In the genomic region with DNA sequence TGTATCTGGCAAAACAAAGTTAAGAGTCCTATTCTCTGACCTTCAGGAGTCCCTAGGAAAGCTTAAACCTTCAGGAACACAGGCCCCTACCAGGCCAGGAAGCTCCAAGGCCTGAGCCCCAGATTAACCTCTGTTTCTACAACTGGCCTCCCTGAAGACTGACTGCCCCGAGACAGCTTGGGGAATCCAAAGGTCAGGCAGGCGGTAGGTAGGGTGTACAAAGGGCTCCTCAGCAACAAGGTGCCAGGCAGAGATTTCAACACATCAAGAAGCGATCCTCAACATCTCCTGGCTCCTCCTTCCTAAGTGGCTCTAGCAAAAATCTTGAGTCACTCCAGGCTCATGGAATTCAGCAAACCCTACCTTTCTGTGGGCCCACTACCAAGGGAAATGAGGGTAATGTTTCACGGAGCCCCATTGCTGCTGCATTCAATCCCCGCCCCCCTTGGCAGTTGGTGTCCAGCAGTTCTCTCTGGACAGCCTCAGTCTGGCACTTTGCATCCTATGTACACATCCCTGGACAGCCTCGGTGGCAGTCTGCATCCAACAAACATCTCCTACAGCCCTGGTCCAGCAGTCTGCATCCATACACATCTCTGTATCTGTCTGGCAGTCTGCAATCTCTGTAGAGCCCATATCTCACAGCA, we compare ENCODE assay signal across 7 mouse cellular contexts. TPM values are rescaled to one million over a fixed set of nuclear protein-coding genes. Genes with fewer than 3 reads are reported as not detected.
DNase-seq lines count a peak whose midpoint lies in the region; ATAC-seq and TF ChIP-seq lines count a peak whose summit lies in the region.

No protein-coding gene starts in this region.

- TF ChIP-seq EP300 in ES-Bruce4 (IDR thresholded peaks at IDR 0.05; ENCODE audit: insufficient read depth, low read depth, low read length): no peak
- no peak for TF ChIP-seq EP300 in stomach, postnatal 0 days (optimal IDR thresholded peaks at IDR 0.05)

- H3K36me3 ChIP-seq in ES-Bruce4 (ENCODE audit: control insufficient read depth, insufficient read depth, low read length, poor library complexity, severe bottlenecking): peaks cover 11% of the 10 kb centered on the region; the same call in 1 of the 2 replicates
- H3K36me3 ChIP-seq in hindbrain, embryonic 11.5 days (ENCODE audit: control insufficient read depth, insufficient read depth, low read length): 0 out of 2 replicates have a peak, but pooled peaks cover 7% of the 10 kb centered on the region
- H3K36me3 ChIP-seq in limb, embryonic 15.5 days: peaks cover 33% of the 10 kb centered on the region
- peaks cover 23% of the 10 kb centered on the region for H3K36me3 ChIP-seq in stomach, postnatal 0 days (ENCODE audit: control insufficient read depth, insufficient read depth, low read length)

- H3K4me1 ChIP-seq in ES-Bruce4 (ENCODE audit: control insufficient read depth, insufficient read depth, low read length): no peaks in the 10 kb centered on the region
- H3K4me1 ChIP-seq in hindbrain, embryonic 11.5 days (replicated peaks; ENCODE audit: control insufficient read depth, insufficient read depth, low read length): peaks cover 4% of the 10 kb centered on the region; the same call in 1 of the 2 replicates
- H3K4me1 ChIP-seq in limb, embryonic 15.5 days: peaks cover 14% of the 10 kb centered on the region
- H3K4me1 ChIP-seq in stomach, postnatal 0 days (replicated peaks; ENCODE audit: control insufficient read depth, insufficient read depth): 0 out of 2 replicates have a peak, but pooled peaks cover 2% of the 10 kb centered on the region

- H3K27me3 ChIP-seq in ES-Bruce4 (ENCODE audit: control insufficient read depth, insufficient read depth, low read length, poor library complexity, severe bottlenecking): no peaks in the 10 kb centered on the region
- H3K27me3 ChIP-seq in hindbrain, embryonic 11.5 days (ENCODE audit: control insufficient read depth, insufficient read depth, low read length): no peaks in the 10 kb centered on the region
- no peaks in the 10 kb centered on the region for H3K27me3 ChIP-seq in limb, embryonic 15.5 days
- H3K27me3 ChIP-seq in stomach, postnatal 0 days (ENCODE audit: control insufficient read depth, insufficient read depth, low read length): no peaks in the 10 kb centered on the region

- no peak for ATAC-seq in hindbrain, embryonic 11.5 days (ENCODE audit: low FRiP score)
- ATAC-seq in limb, embryonic 15.5 days (ENCODE audit: insufficient number of reproducible peaks, low FRiP score, low TSS enrichment, low read depth): no peak
- ATAC-seq in stomach, postnatal 0 days (ENCODE audit: low FRiP score, low TSS enrichment): 0 out of 2 replicates have a peak, but pooled peaks have one; percentile 4

- peak; percentile 39 for DNase-seq in 3T3-L1 (ENCODE audit: low read depth, low spot score)
- peak; percentile 6 for DNase-seq in hindbrain, embryonic 11.5 days (ENCODE audit: low spot score)
- no peak for DNase-seq in stomach, postnatal 0 days (ENCODE audit: low spot score)
- DNase-seq in right cerebral cortex, adult 2 months (ENCODE audit: low spot score in 2 of 2): no peak
- DNase-seq in cerebellum, adult 18-20 months: no peak

- H3K27ac ChIP-seq in ES-Bruce4 (ENCODE audit: insufficient read depth, low read length): no peak overlapping the region
- H3K27ac ChIP-seq in hindbrain, embryonic 11.5 days (ENCODE audit: low read depth, low read length): no peak overlapping the region
- H3K27ac ChIP-seq in limb, embryonic 15.5 days: 0 out of 2 replicates have a peak overlapping the region, but pooled peaks have one; percentile 38
- H3K27ac ChIP-seq in stomach, postnatal 0 days (replicated peaks): peak overlapping the region; percentile 30; the same call in 1 of the 2 replicates

- peak overlapping the region; percentile 72 for H3K4me3 ChIP-seq in ES-Bruce4 (ENCODE audit: low read depth, low read length)
- peak overlapping the region; percentile 85 for H3K4me3 ChIP-seq in hindbrain, embryonic 11.5 days (ENCODE audit: low read depth, low read length)
- H3K4me3 ChIP-seq in limb, embryonic 15.5 days: peak overlapping the region; percentile 90
- peak overlapping the region; percentile 77 for H3K4me3 ChIP-seq in stomach, postnatal 0 days (ENCODE audit: low read depth, low read length)

- peak overlapping the region; percentile 78 for H3K4me2 ChIP-seq in hindbrain, embryonic 11.5 days (replicated peaks; ENCODE audit: low read depth, low read length)
- H3K4me2 ChIP-seq in limb, embryonic 15.5 days: peak overlapping the region; percentile 70
- H3K4me2 ChIP-seq in stomach, postnatal 0 days (replicated peaks; ENCODE audit: low read depth): peak overlapping the region; percentile 73

- TF ChIP-seq POLR2A in ES-Bruce4 (IDR thresholded peaks at IDR 0.05; ENCODE audit: insufficient read depth, low read length): no peak

- no peaks in the 10 kb centered on the region for H3K9me3 ChIP-seq in ES-Bruce4 (replicated peaks; ENCODE audit: control insufficient read depth, insufficient read depth, low read length, poor library complexity, severe bottlenecking)
- no peaks in the 10 kb centered on the region for H3K9me3 ChIP-seq in hindbrain, embryonic 11.5 days (ENCODE audit: control insufficient read depth, low read length)
- no peaks in the 10 kb centered on the region for H3K9me3 ChIP-seq in limb, embryonic 15.5 days
- no peaks in the 10 kb centered on the region for H3K9me3 ChIP-seq in stomach, postnatal 0 days (ENCODE audit: control insufficient read depth, low read length)

- no peak for TF ChIP-seq CTCF in ES-Bruce4 (IDR thresholded peaks at IDR 0.05; ENCODE audit: low read depth, low read length)
- no peak for TF ChIP-seq CTCF in stomach, postnatal 0 days (IDR thresholded peaks at IDR 0.05; ENCODE audit: low read depth)

- peak overlapping the region; percentile 62; the same call in 1 of the 2 replicates for H3K9ac ChIP-seq in ES-Bruce4 (ENCODE audit: low read depth, poor library complexity, severe bottlenecking)
- H3K9ac ChIP-seq in hindbrain, embryonic 11.5 days (ENCODE audit: low read depth, low read length): peak overlapping the region; percentile 67
- H3K9ac ChIP-seq in limb, embryonic 15.5 days: peak overlapping the region; percentile 79
- H3K9ac ChIP-seq in stomach, postnatal 0 days (ENCODE audit: low read length): peak overlapping the region; percentile 86

- 62% methylated on average over 6 of the region's 6 CpGs for WGBS in hindbrain, embryonic 11.5 days
- 52% methylated on average over 6 of the region's 6 CpGs for WGBS in limb, embryonic 15.5 days
- 48% methylated on average over 6 of the region's 6 CpGs for WGBS in stomach, postnatal 0 days

RNA-seq across cellular contexts. Expression of gene Uck1, which starts 0.9 kb away (rescaled TPM):
- polyA plus RNA-seq in ES-Bruce4 (2011; ENCODE audit: insufficient read depth, insufficient read length, low read depth, missing spikeins): 27.8 and 29.7 TPM in 2 replicates
- 56.0 and 64.1 TPM in 2 replicates for polyA plus RNA-seq in hindbrain, embryonic 11.5 days (2014; fragmentation: Nextera tagmentation; extraction: Ambion mirVana)
- 62.2 and 68.1 TPM in 2 replicates for polyA plus RNA-seq in limb, embryonic 15.5 days (2015; fragmentation: Nextera tagmentation; extraction: Ambion mirVana)
- 32.2 and 34.8 TPM in 2 replicates for polyA plus RNA-seq in stomach, postnatal 0 days (2015; fragmentation: Nextera tagmentation; extraction: Ambion mirVana)

RNA-seq across cellular contexts. Expression of gene Pomt1, which starts 22.6 kb away (rescaled TPM):
- 30.6 and 39.5 TPM in 2 replicates for polyA plus RNA-seq in ES-Bruce4 (2011; ENCODE audit: insufficient read depth, insufficient read length, low read depth, missing spikeins)
- polyA plus RNA-seq in hindbrain, embryonic 11.5 days (2014; fragmentation: Nextera tagmentation; extraction: Ambion mirVana): 23.8 and 26.8 TPM in 2 replicates
- polyA plus RNA-seq in limb, embryonic 15.5 days (2015; fragmentation: Nextera tagmentation; extraction: Ambion mirVana): 23.2 and 23.9 TPM in 2 replicates
- polyA plus RNA-seq in stomach, postnatal 0 days (2015; fragmentation: Nextera tagmentation; extraction: Ambion mirVana): 6.2 and 6.9 TPM in 2 replicates

RNA-seq across cellular contexts. Expression of gene Golga2, which starts 28.2 kb away (rescaled TPM):
- polyA plus RNA-seq in ES-Bruce4 (2011; ENCODE audit: insufficient read depth, insufficient read length, low read depth, missing spikeins): 38.4 and 39.3 TPM in 2 replicates
- 14.6 and 17.7 TPM in 2 replicates for polyA plus RNA-seq in hindbrain, embryonic 11.5 days (2014; fragmentation: Nextera tagmentation; extraction: Ambion mirVana)
- polyA plus RNA-seq in limb, embryonic 15.5 days (2015; fragmentation: Nextera tagmentation; extraction: Ambion mirVana): 36.5 and 36.6 TPM in 2 replicates
- polyA plus RNA-seq in stomach, postnatal 0 days (2015; fragmentation: Nextera tagmentation; extraction: Ambion mirVana): 18.1 and 18.5 TPM in 2 replicates

RNA-seq across cellular contexts. Expression of gene Swi5, which starts 28.9 kb away (rescaled TPM):
- 553 and 558 TPM in 2 replicates for polyA plus RNA-seq in ES-Bruce4 (2011; ENCODE audit: insufficient read depth, insufficient read length, low read depth, missing spikeins)
- 185 and 378 TPM in 2 replicates for polyA plus RNA-seq in hindbrain, embryonic 11.5 days (2014; fragmentation: Nextera tagmentation; extraction: Ambion mirVana)
- 370 and 413 TPM in 2 replicates for polyA plus RNA-seq in limb, embryonic 15.5 days (2015; fragmentation: Nextera tagmentation; extraction: Ambion mirVana)
- 254 and 313 TPM in 2 replicates for polyA plus RNA-seq in stomach, postnatal 0 days (2015; fragmentation: Nextera tagmentation; extraction: Ambion mirVana)

Comparison
In these comparisons a context has a peak if more than half of its experiments do, and no peak if none do; other contexts are left out.
1. DNase-seq: peak in 3T3-L1 (single experiment) and hindbrain, embryonic 11.5 days (single experiment); none in stomach, postnatal 0 days (single experiment), right cerebral cortex, adult 2 months (0 of 2) and cerebellum, adult 18-20 months (0 of 2).
2. H3K27ac ChIP-seq: peak in limb, embryonic 15.5 days (single experiment) and stomach, postnatal 0 days (single experiment); none in ES-Bruce4 (single experiment) and hindbrain, embryonic 11.5 days (single experiment).
3. Peak in every context shown above with its lines, with median percentiles within 50 percentile points of each other: H3K4me3 ChIP-seq, H3K9ac ChIP-seq and H3K4me2 ChIP-seq.